Mouse (Mus musculus) liver, postnatal 0 days (tissue): Measurements from ENCODE around the gene Rnf138rt1. TPM values are rescaled to one million over a fixed set of nuclear protein-coding genes. Genes with fewer than 3 reads are reported as not detected.

Experiments
- ATAC-seq: fragments of 200-750 bp; cut with Nextera tagmentation; 2 replicates; pipeline ENCODE4 v1.8.0; 2017; ENCODE audit warnings: mild to moderate bottlenecking, moderate library complexity
- DNase-seq: peaks from one replicate; pipeline ENCODE4 v3.0.0-alpha.2; 2016
- H3K27ac ChIP-seq: fragments of 300-500 bp; sonication (generic); 2 replicates; pipeline ENCODE4 v1.5.1; 2014; ENCODE audit warnings: antibody characterized with exemption, moderate library complexity, mild to moderate bottlenecking, low read depth
- H3K27me3 ChIP-seq: fragments of 300-500 bp; sonication (generic); 2 replicates; pipeline ENCODE4 v1.6.1; 2014; ENCODE audit warnings: low read length, control low read depth, mixed read lengths; ENCODE audit not compliant: insufficient read depth
- H3K36me3 ChIP-seq: fragments of 300-500 bp; sonication (generic); replicated peaks from 2 replicates; pipeline ENCODE4 v1.6.1; 2014; ENCODE audit warnings: mild to moderate bottlenecking, control low read depth, low read length, moderate library complexity, mixed read lengths; ENCODE audit not compliant: insufficient read depth
- H3K4me1 ChIP-seq: fragments of 300-500 bp; sonication (generic); 2 replicates; pipeline ENCODE4 v1.6.1; 2014; ENCODE audit warnings: antibody characterized with exemption, mild to moderate bottlenecking, control low read depth; ENCODE audit not compliant: insufficient read depth
- H3K4me2 ChIP-seq: fragments of 300-500 bp; sonication (generic); 2 replicates; pipeline ENCODE4 v1.6.1; 2014; ENCODE audit warnings: low read depth, mild to moderate bottlenecking, low read length, moderate library complexity, mixed read lengths
- H3K4me3 ChIP-seq: fragments of 300-500 bp; sonication (generic); 2 replicates; pipeline ENCODE4 v1.5.1; 2014; ENCODE audit warnings: low read depth, low read length
- H3K9ac ChIP-seq: fragments of 300-500 bp; sonication (generic); replicated peaks from 2 replicates; pipeline ENCODE4 v1.6.1; 2014; ENCODE audit warnings: mild to moderate bottlenecking, moderate library complexity
- H3K9me3 ChIP-seq: fragments of 300-500 bp; sonication (generic); 2 replicates; pipeline ENCODE4 v1.6.1; 2016; ENCODE audit warnings: mild to moderate bottlenecking, control low read depth, low read length, mixed read lengths
- CTCF ChIP-seq: sonication (generic); IDR thresholded peaks from 2 replicates; pipeline ENCODE4 v1.5.1; 2016; ENCODE audit warnings: antibody characterized with exemption, low read depth
- EP300 ChIP-seq: IDR thresholded peaks from 2 replicates; pipeline ENCODE4 v1.6.1; 2016; ENCODE audit warnings: antibody characterized with exemption, low read depth, mild to moderate bottlenecking
- WGBS: fragments of 180-500 bp; shearing (Covaris S2); extraction: QIAGEN DNeasy Blood & Tissue Kit; methylation state at CpG from one replicate; pipeline ENCODE4 v1.1.7; 2014; ENCODE audit not compliant: insufficient replicate concordance; 5-methylcytosine and 5-hydroxymethylcytosine counted together
- polyA plus RNA-seq: library from polyadenylated mRNA; unstranded; fragments of >200 nt; fragmentation: Nextera tagmentation; extraction: Ambion mirVana; gene quantifications from 2 replicates; pipeline ENCODE4 v1.2.1, GENCODE M21; 2015

Rnf138rt1 gene
- not detected in 2 replicates for polyA plus RNA-seq

GRCm38 (mm10) chrX:163760617-163761434, at the start of gene Rnf138rt1:
TSS of gene Rnf138rt1 (minus strand) at chrX:163761329.
- Histone ChIP-seq H3K27me3 (no peaks in the 10 kb centered on the region), H3K9ac (no peak within 1 kb of the TSS), H3K9me3 (no peaks in the 10 kb centered on the region), H3K4me2 (peak within 1 kb of the TSS; percentile 60), H3K4me1 (no peaks in the 10 kb centered on the region), H3K4me3 (peak within 1 kb of the TSS; percentile 21; the same call in 1 of the 2 replicates), H3K36me3 (no peaks in the 10 kb centered on the region), H3K27ac (no peak within 1 kb of the TSS)
- DNase-seq (peak; percentile 26), ATAC-seq (peak; percentile 58; the same call in 1 of the 2 replicates)
- TF ChIP-seq CTCF (no peak), EP300 (no peak)
- 25% methylated on average over 42 of the region's 42 CpGs for WGBS

GRCm38 (mm10) chrX:163807270-163807669, 46.1 kb upstream of the Rnf138rt1 start:
- no peaks in the 10 kb centered on the region for H3K4me1 ChIP-seq
- H3K9me3 ChIP-seq, result no peaks in the 10 kb centered on the region
- H3K9ac ChIP-seq, result no peak overlapping the region
- no peaks in the 10 kb centered on the region for H3K27me3 ChIP-seq
- 57% methylated on average over 1 of the region's 1 CpGs for WGBS
- H3K4me3 ChIP-seq, result no peak overlapping the region
- no peak for DNase-seq
- H3K4me2 ChIP-seq, result no peak overlapping the region
- ATAC-seq, result no peak
- H3K36me3 ChIP-seq, result no peaks in the 10 kb centered on the region
- TF ChIP-seq EP300, result no peak
- TF ChIP-seq CTCF, result no peak
- no peak overlapping the region for H3K27ac ChIP-seq

GRCm38 (mm10) chrX:163766290-163766689, 5.2 kb upstream of the Rnf138rt1 start:
- ATAC-seq (no peak), DNase-seq (no peak)
- 39% methylated on average over 3 of the region's 3 CpGs for WGBS
- Histone ChIP-seq H3K27ac (no peak overlapping the region), H3K36me3 (no peaks in the 10 kb centered on the region), H3K4me2 (no peak overlapping the region), H3K27me3 (no peaks in the 10 kb centered on the region), H3K4me3 (no peak overlapping the region), H3K9ac (no peak overlapping the region), H3K4me1 (no peaks in the 10 kb centered on the region), H3K9me3 (no peaks in the 10 kb centered on the region)
- TF ChIP-seq CTCF (no peak), EP300 (no peak)

- DNase-seq (no peak), ATAC-seq (no peak)
- TF ChIP-seq CTCF (no peak), EP300 (no peak)
- no peaks in the 10 kb centered on the region for H3K27me3 ChIP-seq
- H3K36me3 ChIP-seq, result no peaks in the 10 kb centered on the region
- peak overlapping the region; percentile 60 for H3K4me2 ChIP-seq
- H3K9ac ChIP-seq, result no peak overlapping the region
- H3K4me3 ChIP-seq, result peak overlapping the region; percentile 21; the same call in 1 of the 2 replicates
- H3K4me1 ChIP-seq, result no peaks in the 10 kb centered on the region
- H3K27ac ChIP-seq, result no peak overlapping the region
- WGBS, result 34% methylated on average over 10 of the region's 10 CpGs
- H3K9me3 ChIP-seq, result no peaks in the 10 kb centered on the region
These were observed 303 bp upstream of the Rnf138rt1 start for GRCm38 (mm10) chrX:163761435-163761828.

- Histone ChIP-seq H3K36me3 (no peaks in the 10 kb centered on the region), H3K9ac (no peak overlapping the region), H3K27me3 (no peaks in the 10 kb centered on the region), H3K4me2 (no peak overlapping the region), H3K27ac (no peak overlapping the region), H3K4me1 (no peaks in the 10 kb centered on the region), H3K9me3 (no peaks in the 10 kb centered on the region), H3K4me3 (no peak overlapping the region)
- TF ChIP-seq CTCF (no peak), EP300 (no peak)
- peak; percentile 90 for ATAC-seq
- WGBS, result 62% methylated on average over 6 of the region's 6 CpGs
- no peak for DNase-seq
These were observed 15.1 kb downstream of the Rnf138rt1 start for GRCm38 (mm10) chrX:163745996-163746395.

GRCm38 (mm10) chrX:163743896-163744295, 17.2 kb downstream of the Rnf138rt1 start:
- no peaks in the 10 kb centered on the region for H3K9me3 ChIP-seq
- H3K36me3 ChIP-seq, result no peaks in the 10 kb centered on the region
- no peak overlapping the region for H3K4me3 ChIP-seq
- no peak for DNase-seq
- 65% methylated on average over 2 of the region's 2 CpGs for WGBS
- no peak overlapping the region for H3K9ac ChIP-seq
- no peaks in the 10 kb centered on the region for H3K27me3 ChIP-seq
- ATAC-seq, result no peak
- no peak for TF ChIP-seq EP300
- H3K27ac ChIP-seq, result no peak overlapping the region
- no peak overlapping the region for H3K4me2 ChIP-seq
- H3K4me1 ChIP-seq, result no peaks in the 10 kb centered on the region
